Mouse (Mus musculus): ENCODE data around the gene Cd80.

The Cd80 gene

DNA sequence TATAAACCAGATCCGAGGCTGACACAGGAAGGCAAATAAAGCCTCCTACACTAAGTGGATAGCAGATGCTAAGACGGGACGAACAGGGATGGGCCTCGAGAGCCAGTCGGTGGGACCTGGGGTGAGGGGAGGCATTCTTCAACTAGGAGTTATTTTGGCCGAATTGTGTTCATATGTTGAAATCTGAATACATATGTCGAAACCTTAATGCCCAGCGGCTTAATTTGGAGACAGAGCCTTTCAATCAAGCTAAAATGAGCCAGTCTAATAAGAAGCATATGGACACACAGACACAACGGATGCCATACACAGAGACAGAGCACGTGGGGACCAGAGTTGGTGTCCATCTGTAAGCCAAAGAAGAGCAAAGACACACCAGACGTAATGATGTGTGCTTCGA lies 6.9 kb upstream of the Cd80 start:
- DNase-seq (ENCODE audit: low spot score in 2 of 2) = no peak

- DNase-seq (ENCODE audit: low spot score in 2 of 2) = no peak
These were observed 4.7 kb upstream of the Cd80 start for GRCm38 (mm10) chr16:38450707-38451106.

DNA sequence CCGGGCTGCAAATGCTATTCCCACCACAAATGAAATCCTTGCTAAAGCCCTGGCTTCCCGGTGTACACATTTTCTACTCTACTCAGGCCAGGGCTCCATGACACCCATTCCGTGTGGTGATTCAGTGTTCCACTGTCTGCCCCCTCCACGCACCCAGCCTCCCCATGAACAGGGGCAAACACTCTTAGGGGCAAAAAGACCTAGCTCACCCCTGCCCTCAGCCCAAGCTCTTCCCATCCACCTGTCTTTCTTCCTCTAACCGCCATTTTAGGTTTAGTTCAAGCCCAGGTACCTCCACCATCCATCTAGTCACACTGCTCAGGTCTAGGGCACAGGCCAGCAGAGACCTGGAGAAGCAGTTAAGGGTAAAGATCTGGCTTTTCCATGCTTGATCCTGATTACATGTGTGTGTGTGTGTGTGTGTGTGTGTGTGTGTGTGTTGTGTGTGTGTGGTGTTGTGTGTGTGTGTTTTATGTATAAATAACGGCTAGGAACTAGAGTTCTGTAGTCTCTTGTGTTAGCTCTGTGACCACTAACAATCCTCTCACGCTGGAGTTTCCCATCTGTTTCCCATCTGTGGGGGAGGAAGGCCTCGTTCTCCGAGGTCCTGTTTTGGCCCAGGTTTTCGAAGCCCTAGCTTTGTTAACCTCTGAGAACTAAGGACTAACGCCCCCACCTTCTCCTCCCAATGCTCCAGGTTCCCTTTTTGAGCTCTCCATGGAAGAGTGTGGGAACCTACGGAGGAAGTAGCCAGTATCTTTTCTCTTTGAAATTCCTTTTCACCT lies 3.7 kb upstream of the Cd80 start:
- DNase-seq (ENCODE audit: low spot score in 2 of 2) = no peak

DNA sequence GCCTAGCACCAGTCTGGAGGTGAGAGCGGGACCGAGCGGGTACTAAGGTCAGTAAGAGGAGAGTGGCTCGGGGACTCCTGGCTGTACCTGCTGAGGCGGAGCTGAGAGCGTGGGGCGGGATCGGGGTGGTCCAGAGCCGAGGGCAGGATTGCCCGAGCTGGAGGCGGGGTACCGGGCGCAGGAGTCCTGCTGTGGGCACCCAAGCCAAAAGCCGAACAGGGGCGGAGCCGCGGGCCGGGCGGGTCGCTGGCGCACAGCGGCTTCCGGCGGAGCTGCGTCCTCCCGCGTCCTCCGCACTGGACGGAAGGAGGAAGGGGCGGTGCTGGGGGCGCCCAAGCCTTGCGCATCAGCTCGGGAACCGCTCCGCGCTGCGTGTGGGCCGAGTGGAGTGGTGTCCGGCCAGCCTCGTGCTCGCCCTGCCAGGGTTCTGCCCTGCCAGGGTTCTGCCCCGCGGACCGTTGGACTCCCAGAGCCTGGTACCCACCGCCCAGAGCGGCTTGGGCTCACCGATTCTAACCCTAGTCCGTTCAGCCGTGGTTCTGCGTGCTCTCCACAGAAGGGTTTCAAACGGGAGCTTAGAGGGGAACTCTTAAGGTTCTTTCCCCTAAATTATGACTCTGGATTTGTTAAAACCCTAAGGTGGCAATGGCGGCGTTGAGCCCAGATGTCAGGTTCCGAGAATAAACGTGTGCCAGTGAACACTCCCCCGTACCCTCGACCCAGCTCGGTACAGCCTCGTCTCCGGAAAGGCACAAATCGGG lies 2.7 kb upstream of the Cd80 start, which contains the start of gene Adprh:
TSS of gene Adprh (minus strand) at position 262 of the 761 bp plus-strand sequence.
- peak; percentile 92 to 93 for DNase-seq (ENCODE audit: low spot score in 2 of 2)

DNA sequence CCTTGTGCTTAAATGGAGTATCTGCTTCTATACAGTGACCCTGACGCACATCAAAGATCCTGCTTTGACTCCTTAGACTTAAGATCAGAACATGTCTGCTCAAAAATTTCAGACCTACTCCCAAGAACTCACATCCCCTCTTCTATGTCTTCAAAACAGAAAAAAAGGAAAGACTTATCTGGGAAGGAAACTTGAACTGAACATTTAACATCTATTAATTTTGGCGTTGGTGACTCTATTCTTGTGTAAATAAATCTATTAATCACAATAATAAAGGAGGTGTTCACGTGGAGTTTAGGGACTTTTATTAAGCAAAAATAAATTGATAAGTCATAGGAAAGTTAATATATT lies 2.2 kb upstream of the Cd80 start:
- no peak for DNase-seq (ENCODE audit: low spot score in 2 of 2)

DNA sequence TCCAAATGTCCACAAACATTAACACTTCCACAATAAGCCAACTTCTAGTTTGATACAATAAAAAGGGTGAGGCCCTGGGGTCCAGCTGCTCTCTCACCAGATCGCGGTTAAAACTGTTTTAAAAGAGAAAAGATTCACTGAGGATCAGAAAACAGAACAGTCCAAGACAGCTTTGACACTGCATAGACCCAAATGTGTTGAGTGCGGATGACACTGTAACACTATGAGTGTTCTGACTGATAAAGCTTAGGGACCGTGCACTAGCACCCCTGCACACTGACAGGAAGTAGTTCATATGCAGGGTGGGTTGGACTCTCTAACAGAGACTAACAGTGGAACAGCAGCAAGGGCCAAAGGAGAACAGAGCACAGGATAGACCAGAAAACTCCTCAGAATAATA lies 1.4 kb upstream of the Cd80 start:
- no peak for DNase-seq (ENCODE audit: low spot score in 2 of 2)

GRCm38 (mm10) chr16:38454533-38455254 lies 667 bp upstream of the Cd80 start:
- no peak for DNase-seq (ENCODE audit: low spot score in 2 of 2)

DNA sequence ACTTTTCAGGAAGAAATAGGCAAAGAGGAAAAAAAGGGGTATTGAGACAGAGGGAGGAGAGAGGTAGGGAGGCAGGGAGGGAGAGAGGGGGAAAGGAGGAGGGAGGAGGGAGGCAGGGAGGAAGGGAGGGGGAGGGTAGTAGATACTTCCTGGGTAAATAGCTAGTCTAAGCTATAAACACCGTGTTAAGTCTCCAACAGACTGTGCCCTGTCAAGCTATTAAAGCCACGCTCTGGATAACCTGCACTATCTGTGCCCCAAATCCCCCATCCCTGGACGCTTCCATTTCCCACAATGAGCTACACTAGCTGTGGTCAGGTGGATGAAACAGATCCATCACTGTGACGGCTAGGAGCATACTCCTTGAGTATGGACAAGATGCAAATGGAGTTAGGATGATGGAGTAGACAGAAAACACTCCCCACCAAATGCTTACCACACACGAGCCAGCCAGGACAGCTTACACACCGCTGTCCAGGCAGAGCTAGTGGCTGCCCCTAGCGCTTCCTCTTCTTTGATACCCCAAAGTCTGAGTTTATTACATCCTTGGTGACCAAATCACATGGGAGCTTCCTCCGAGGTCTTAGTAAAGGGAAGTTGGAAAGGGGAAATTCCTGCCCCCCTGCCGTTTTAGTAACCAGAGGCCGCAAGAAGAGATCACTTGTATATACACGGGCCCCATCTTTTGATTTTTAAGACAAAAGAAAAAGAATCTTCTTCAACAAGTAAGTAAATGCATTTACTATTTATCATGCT lies 1.6 kb downstream of the Cd80 start:
- DNase-seq (ENCODE audit: low spot score in 2 of 2) = no peak

DNA sequence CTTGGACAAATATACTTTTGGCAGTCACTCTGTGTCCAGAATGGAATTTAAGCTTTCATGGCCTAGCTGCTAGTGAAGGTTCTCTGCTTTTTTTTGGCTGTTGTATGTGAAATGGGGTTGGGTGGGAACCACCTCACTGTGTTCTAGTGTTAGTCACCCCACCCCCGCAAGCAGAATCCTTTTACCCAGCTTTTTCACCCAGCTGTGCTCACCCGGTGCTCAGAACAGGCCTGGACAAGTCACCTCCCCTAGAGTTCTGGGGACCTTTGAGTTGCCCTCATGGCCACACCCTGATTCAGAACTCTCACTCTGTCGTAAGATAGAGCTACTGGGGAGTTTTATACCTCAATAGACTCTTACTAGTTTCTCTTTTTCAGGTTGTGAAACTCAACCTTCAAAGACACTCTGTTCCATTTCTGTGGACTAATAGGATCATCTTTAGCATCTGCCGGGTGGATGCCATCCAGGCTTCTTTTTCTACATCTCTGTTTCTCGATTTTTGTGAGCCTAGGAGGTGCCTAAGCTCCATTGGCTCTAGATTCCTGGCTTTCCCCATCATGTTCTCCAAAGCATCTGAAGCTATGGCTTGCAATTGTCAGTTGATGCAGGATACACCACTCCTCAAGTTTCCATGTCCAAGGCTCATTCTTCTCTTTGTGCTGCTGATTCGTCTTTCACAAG lies 3.4 kb downstream of the Cd80 start:
- DNase-seq (ENCODE audit: low spot score in 2 of 2) = no peak

- DNase-seq (ENCODE audit: low spot score in 2 of 2) = no peak
These were observed 4.6 kb downstream of the Cd80 start for GRCm38 (mm10) chr16:38459990-38460389.

GRCm38 (mm10) chr16:38461749-38462148 lies 6.4 kb downstream of the Cd80 start:
- no peak for DNase-seq (ENCODE audit: low spot score in 2 of 2)

GRCm38 (mm10) chr16:38462161-38462560 lies 6.8 kb downstream of the Cd80 start:
- no peak for DNase-seq (ENCODE audit: low spot score in 2 of 2)

- no peak for DNase-seq (ENCODE audit: low spot score in 2 of 2)
These were observed 7.9 kb downstream of the Cd80 start for GRCm38 (mm10) chr16:38463305-38463704.

DNA sequence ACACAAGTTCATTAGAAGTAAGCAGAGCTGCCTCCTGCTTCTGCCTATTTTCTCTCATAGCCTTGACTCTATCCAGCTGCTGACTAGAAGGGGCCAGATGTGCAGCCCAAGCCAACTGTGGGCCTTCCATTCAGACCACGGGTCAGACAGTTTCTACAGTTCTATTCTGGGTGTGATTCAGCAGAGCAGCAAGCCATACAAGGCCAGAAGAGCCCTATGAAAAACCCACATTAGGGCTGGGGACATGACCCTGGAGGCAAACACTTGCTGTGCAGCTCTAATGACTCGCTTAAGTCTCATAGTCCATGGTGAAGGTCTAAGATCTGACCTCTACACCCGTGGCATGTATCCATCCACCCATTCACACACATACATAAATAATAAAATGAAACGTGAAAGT lies 10.7 kb downstream of the Cd80 start:
- no peak for DNase-seq (ENCODE audit: low spot score in 2 of 2)

GRCm38 (mm10) chr16:38467091-38467916 lies 11.9 kb downstream of the Cd80 start:
- DNase-seq (ENCODE audit: low spot score in 2 of 2) = no peak

GRCm38 (mm10) chr16:38467917-38468705 lies 12.8 kb downstream of the Cd80 start:
- DNase-seq (ENCODE audit: low spot score in 2 of 2) = no peak

DNA sequence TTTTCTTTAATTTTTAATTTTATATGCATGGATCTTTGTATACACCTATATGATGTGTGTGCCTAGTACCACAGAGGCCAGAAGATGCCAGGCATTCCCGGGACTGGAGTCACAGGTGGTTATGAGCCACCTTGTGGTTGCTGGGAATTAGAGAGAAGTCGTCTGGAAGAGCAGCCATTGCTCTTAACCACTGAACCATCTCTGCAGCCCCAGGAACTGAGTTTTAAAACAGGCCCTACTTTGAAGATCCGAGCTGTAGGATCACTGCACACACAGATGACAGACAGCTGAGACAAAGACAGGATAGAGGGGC lies 13.3 kb downstream of the Cd80 start:
- no peak for DNase-seq (ENCODE audit: low spot score in 2 of 2)

GRCm38 (mm10) chr16:38469437-38469836 lies 14.1 kb downstream of the Cd80 start:
- no peak for DNase-seq (ENCODE audit: low spot score in 2 of 2)

DNA sequence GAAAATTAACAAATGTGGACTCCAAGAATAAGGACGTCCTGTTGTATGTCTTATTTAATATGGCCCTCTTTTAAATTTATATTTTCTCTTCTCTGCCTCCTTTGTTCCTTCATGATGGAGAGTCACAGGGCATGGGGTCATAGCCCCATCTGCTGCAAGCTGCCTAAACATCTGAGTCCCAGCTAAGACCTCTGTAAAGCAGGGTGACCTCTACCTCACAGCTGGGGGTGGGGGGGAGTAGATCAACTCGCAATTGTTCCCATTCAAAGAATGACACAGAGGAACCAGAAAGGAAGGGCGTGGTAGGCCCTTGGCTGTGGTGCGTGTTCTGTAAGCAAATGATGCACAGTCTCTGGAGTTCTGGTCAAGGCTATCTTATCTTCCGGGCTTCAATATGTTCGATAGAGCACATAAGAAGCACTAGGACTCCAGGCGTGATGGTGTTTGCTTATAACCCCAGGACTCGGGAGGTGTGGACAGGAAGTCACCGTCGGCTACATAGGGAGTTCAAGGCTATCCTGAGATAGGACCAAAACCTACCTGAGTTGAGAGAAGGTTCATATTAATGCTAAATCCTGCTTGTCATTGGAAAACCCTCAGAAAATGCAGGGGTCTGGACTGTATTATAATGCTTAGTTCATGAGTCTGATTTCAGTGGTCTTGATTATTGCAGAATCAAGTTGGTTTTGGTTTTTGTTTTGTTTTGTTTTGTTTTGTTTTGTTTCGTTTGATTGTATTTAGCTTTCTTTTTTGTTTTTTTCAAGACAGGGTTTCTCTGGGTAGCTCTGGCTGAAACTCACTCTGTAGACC lies 16.5 kb downstream of the Cd80 start:
- DNase-seq (ENCODE audit: low spot score in 2 of 2) = no peak
